Mouse (Mus musculus) C2C12 (cell line): Measurements from ENCODE around the gene Cuedc2. TPM values are rescaled to one million over a fixed set of nuclear protein-coding genes. Genes with fewer than 3 reads are reported as not detected.

Experiments
- H3K27me3 ChIP-seq: one replicate; pipeline ENCODE4 v1.6.1; 2011; ENCODE audit not compliant: control insufficient read depth, insufficient read depth, insufficient read length
- H3K36me3 ChIP-seq: one replicate; pipeline ENCODE4 v1.6.1; 2011; ENCODE audit not compliant: control insufficient read depth, insufficient read depth
- H3K4me3 ChIP-seq: one replicate; pipeline ENCODE4 v1.5.1; 2011; ENCODE audit warnings: mild to moderate bottlenecking, control low read depth; ENCODE audit not compliant: poor library complexity, insufficient read depth, severe bottlenecking
- H3K79me2 ChIP-seq: one replicate; pipeline ENCODE4 v1.6.1; 2011; ENCODE audit not compliant: control insufficient read depth, insufficient read depth
- H3K79me3 ChIP-seq: one replicate; pipeline ENCODE4 v1.6.1; 2011; ENCODE audit warnings: low read depth, control low read depth
- H3ac ChIP-seq: one replicate; pipeline ENCODE3; 2011; ENCODE audit warnings: low read depth; ENCODE audit not compliant: control insufficient read depth, insufficient read length
- CEBPB ChIP-seq: IDR thresholded peaks from one replicate; pipeline ENCODE4 v1.6.1; 2011; ENCODE audit warnings: low read depth, mild to moderate bottlenecking, control low read depth, moderate library complexity
- CTCF ChIP-seq: IDR thresholded peaks from one replicate; pipeline ENCODE4 v1.5.1; 2011; ENCODE audit not compliant: control insufficient read depth, insufficient read depth, insufficient read length
- FOSL1 ChIP-seq: IDR thresholded peaks from one replicate; pipeline ENCODE4 v1.8.0; 2011; ENCODE audit warnings: mild to moderate bottlenecking, low read length; ENCODE audit not compliant: poor library complexity, insufficient read depth, severe bottlenecking
- MAX ChIP-seq: IDR thresholded peaks from one replicate; pipeline ENCODE4 v1.6.1; 2011; ENCODE audit warnings: mild to moderate bottlenecking, control low read depth
- MYOD1 ChIP-seq: IDR thresholded peaks from one replicate; pipeline ENCODE4 v1.6.1; 2011; ENCODE audit warnings: low read depth; ENCODE audit not compliant: control insufficient read depth, insufficient read length
- MYOG ChIP-seq: IDR thresholded peaks from one replicate; pipeline ENCODE4 v1.6.1; 2011; ENCODE audit not compliant: control insufficient read depth, insufficient read length; ENCODE audit errors: extremely low read depth
- USF1 ChIP-seq: IDR thresholded peaks from one replicate; pipeline ENCODE4 v1.6.1; 2011; ENCODE audit warnings: low read depth, mild to moderate bottlenecking, control low read depth, moderate library complexity
- polyA plus RNA-seq: library from polyadenylated mRNA; unstranded; fragments of >200 nt; fragmentation: generic; extraction: Trizol; gene quantifications from one replicate; pipeline ENCODE4 v1.2.1, GENCODE M21; 2012; ENCODE audit warnings: missing spikeins

Gene Cuedc2
- polyA plus RNA-seq, 1 experiment, result 161 TPM

DNA sequence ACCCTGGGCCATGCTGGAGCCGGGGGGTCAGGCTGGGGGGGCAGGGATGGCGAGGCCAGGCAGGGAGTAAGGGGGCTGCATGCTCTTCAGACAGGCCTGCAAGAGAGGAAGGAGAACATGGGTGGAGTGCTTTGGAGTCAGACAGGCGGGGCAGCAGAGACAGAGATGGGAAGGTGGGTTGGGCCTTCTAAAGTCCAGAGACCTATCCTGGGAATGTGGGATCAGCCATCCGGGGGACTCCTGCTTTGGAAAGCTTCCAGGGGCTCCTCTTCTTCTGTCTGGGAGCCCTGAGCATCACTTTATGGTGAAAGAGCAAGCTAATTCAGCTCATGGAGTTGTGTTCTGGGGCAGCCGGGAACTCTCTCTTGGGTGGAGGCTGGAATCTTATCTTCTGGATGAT, 13.6 kb downstream of the Cuedc2 start:
- no peak for TF ChIP-seq FOSL1
- TF ChIP-seq CEBPB, result no peak
- TF ChIP-seq MYOD1, result no peak
- TF ChIP-seq MYOG, result no peak
- TF ChIP-seq USF1, result no peak
- TF ChIP-seq MAX, result no peak
- no peak for TF ChIP-seq CTCF
- no peaks in the 10 kb centered on the region for H3K79me3 ChIP-seq
- H3K4me3 ChIP-seq, result no peak overlapping the region
- no peaks in the 10 kb centered on the region for H3K36me3 ChIP-seq
- H3K79me2 ChIP-seq, result no peaks in the 10 kb centered on the region
- H3K27me3 ChIP-seq, result peaks cover 26% of the 10 kb centered on the region
- no peak overlapping the region for H3ac ChIP-seq

DNA sequence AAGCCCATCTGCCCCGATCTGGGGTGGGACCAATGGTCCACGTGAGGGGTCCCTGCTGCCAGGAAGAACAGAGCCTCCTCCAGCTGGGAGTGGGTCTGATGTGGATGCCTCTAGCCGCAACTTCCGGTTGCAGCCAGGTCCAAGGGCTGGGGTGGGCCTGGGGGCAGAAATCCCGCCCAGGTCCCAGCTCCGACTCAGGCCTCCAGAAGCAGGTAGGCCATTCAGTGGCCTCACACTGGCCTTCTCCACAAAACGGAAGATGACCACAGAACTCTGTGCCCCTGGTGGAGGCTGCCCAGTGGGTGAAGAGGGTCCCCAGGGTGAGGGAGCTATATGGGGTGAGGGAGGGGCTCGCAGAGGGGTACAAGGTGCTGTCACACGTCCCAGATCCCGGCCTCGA, 14.1 kb downstream of the Cuedc2 start:
- Histone ChIP-seq H3K79me2 (no peaks in the 10 kb centered on the region), H3K27me3 (peaks cover 30% of the 10 kb centered on the region), H3K36me3 (no peaks in the 10 kb centered on the region), H3K79me3 (no peaks in the 10 kb centered on the region), H3ac (no peak overlapping the region), H3K4me3 (no peak overlapping the region)
- TF ChIP-seq MAX (no peak), CEBPB (no peak), CTCF (no peak), USF1 (no peak), MYOD1 (no peak), FOSL1 (no peak)

DNA sequence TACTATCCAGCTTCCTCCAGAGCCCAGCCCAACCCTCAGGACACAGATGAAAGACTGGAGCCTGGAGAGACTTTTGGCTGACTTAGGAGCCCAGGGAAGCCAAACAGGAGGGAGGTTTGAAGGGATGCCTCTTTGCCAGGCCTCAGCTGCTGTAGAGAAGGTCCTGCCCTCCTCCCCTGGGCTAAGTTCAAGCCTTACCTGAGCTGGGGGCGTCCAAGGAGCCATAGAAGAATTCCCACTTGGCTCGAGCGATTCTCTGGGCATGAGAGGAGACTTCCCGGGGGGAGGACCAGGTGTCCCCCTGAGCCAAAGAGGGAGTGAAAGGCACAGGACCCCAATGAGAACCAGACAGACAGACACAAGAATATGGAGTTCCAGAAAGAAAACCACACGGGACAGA, 14.8 kb downstream of the Cuedc2 start:
- TF ChIP-seq MYOD1 (no peak), USF1 (no peak), FOSL1 (no peak), MYOG (no peak), MAX (no peak), CEBPB (no peak), CTCF (no peak)
- Histone ChIP-seq H3K79me3 (no peaks in the 10 kb centered on the region), H3K4me3 (no peak overlapping the region), H3ac (no peak overlapping the region), H3K79me2 (no peaks in the 10 kb centered on the region), H3K36me3 (no peaks in the 10 kb centered on the region), H3K27me3 (peaks cover 30% of the 10 kb centered on the region)

DNA sequence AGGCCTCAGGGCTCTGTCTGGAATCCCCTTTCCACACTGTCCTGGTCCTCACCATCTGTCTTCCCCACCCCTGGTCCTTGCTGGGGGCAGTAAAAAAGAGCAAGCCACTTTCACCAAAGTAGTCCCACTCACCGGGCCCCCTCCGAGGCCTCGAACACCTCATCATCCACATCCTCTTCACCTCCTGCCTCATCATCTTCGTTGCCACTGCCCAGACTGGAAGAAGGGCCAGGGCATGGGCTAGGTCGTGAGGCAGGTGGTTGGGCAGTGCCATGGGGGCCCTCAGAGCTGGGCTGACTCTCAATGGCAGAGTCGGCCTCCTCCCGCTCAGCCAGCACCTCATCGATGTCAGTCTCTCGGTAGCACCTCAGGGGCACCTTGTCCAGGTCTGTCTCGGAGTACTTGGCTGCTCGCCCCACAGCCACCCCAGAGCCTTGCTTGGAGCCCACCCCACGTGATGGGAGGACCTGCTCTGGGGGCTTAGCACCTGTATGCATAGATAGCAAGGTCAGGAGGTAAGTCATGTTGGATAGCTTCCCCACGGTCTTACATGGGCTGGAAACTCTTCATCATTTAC, 15.4 kb downstream of the Cuedc2 start:
- H3K27me3 ChIP-seq, result peaks cover 35% of the 10 kb centered on the region
- H3ac ChIP-seq, result no peak overlapping the region
- TF ChIP-seq USF1, result no peak
- TF ChIP-seq CTCF, result no peak
- no peak for TF ChIP-seq CEBPB
- no peak for TF ChIP-seq MYOG
- TF ChIP-seq MAX, result no peak

DNA sequence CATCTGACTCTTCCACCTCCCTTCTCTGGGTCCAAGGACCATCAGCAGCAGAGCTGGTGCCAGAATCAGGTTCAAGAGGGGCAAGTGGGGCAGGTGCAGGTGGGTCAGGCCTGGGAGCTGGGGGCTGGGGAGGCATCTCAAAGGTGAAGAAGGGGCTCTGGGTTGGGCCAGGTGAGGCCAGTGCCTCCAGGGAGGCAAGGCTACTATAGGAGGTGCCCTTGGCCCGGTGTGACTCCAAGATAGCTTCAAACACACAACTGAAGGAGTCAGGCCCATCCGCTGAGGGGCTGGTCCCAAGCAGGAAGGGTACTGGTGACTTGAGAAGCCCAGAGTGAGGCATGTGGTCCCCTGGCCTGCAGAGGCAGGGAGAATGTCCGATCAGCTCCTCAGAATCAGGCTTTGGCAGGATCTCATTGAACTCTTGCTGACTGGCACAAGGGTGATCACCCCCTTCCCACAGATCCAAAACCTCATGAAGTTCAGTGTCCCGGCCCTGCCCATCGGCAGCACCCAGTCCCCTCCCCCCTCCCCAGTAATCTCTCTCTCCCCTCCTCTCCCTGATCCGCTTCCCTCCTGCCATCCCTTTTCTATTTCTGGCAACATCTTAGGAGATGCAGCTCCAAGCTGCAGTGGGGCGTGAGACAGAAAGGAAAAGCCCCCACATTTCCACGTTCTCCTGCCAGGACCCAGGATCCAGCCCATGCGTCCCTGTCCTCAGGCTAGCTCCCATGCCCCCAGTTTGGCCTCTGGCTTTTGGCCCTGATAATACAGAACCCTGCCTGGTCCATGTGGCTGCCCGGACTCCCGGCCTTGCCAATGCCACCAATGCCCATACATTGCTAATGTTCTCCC, 16.1 kb downstream of the Cuedc2 start:
- Histone ChIP-seq H3ac (no peak overlapping the region), H3K79me2 (no peaks in the 10 kb centered on the region), H3K36me3 (no peaks in the 10 kb centered on the region), H3K79me3 (no peaks in the 10 kb centered on the region), H3K27me3 (peaks cover 42% of the 10 kb centered on the region), H3K4me3 (no peak overlapping the region)
- TF ChIP-seq MYOD1, result no peak
- TF ChIP-seq MAX, result no peak
- TF ChIP-seq FOSL1, result no peak
- TF ChIP-seq CTCF, result no peak
- no peak for TF ChIP-seq USF1
- TF ChIP-seq CEBPB, result no peak
- TF ChIP-seq MYOG, result no peak

More for the DNA sequence above, 15.4 kb downstream of the Cuedc2 start:
- Histone ChIP-seq H3K4me3 (no peak overlapping the region), H3K79me3 (no peaks in the 10 kb centered on the region), H3K79me2 (no peaks in the 10 kb centered on the region), H3K36me3 (no peaks in the 10 kb centered on the region)
